Mouse (Mus musculus): ENCODE measurements at regions not wholly inside any gene's neighbourhood (a gene's known extent, or its start where the extent isn't known, plus 50 kb on each side); places are given as distances from the start of the nearest gene placed in this dataset.

- TF ChIP-seq POLR2A (IDR thresholded peaks at IDR 0.05; ENCODE audit: insufficient read length, low read depth), result no peak
- no peak for TF ChIP-seq E2F4 (IDR thresholded peaks at IDR 0.05; ENCODE audit: insufficient read depth)
Measured at GRCm38 (mm10) chr12:107667836-107668235, 179.4 kb downstream of the 3110018I06Rik start.
